In the genomic region with DNA sequence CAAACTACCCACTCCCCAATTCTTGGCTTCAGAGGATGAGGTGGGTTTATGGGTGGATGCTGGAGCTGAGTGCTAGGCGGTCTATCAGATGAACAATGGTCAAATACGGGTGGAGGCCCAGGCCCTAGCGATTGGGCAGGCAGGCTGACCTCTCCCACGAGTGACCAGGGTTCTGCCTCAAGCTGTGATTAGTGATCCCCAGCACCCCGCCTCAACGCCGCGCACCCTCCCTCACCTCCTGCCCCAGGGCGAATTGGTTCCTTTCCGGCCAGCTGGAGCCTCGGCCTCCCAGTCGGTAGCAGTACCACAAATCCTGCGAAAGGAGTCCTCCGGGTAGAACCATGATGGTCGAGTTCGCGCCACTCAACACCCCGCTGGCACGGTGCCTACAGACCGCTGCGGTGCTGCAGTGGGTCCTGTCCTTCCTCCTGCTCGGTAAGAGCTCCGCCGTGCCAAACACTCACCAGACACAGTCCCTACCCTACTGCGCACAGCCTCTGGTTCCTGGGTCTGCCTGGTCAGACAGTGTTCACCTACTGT, we compare ENCODE assay signal across 9 mouse cellular contexts. TPM values are rescaled to one million over a fixed set of nuclear protein-coding genes. Genes with fewer than 3 reads are reported as not detected.
DNase-seq lines count a peak whose midpoint lies in the region; ATAC-seq and TF ChIP-seq lines count a peak whose summit lies in the region.
"Had no signal": no experiment of that assay in that cellular context is flagged by ENCODE, and none has a peak within 500 bp of the region (broad histone marks: within the 10 kb centered on the region; RNA-seq: fewer than 3 reads in every experiment).

A gene (minus strand): TSS at position 538 of the 540 bp plus-strand sequence.

- no peak within 1 kb of the TSS for H3K9ac ChIP-seq in heart, embryonic 11.5 days (ENCODE audit: low read depth, low read length)
- peak within 1 kb of the TSS; percentile 65 for H3K9ac ChIP-seq in embryonic facial prominence, embryonic 13.5 days
- 0 out of 2 replicates have a peak within 1 kb of the TSS, but pooled peaks have one; percentile 25 for H3K9ac ChIP-seq in intestine, embryonic 14.5 days (ENCODE audit: low read length)
- no peak within 1 kb of the TSS for H3K9ac ChIP-seq in liver, embryonic 12.5 days
- H3K9ac ChIP-seq in neural tube, embryonic 12.5 days = peak within 1 kb of the TSS; percentile 53; the same call in 1 of the 2 replicates

- peak within 1 kb of the TSS; percentile 38 for H3K4me3 ChIP-seq in heart, embryonic 11.5 days (ENCODE audit: low read depth, low read length)
- peak within 1 kb of the TSS; percentile 44 for H3K4me3 ChIP-seq in embryonic facial prominence, embryonic 13.5 days
- H3K4me3 ChIP-seq in intestine, embryonic 14.5 days (ENCODE audit: low read depth, low read length) = peak within 1 kb of the TSS; percentile 20; the same call in 1 of the 2 replicates
- H3K4me3 ChIP-seq in liver, embryonic 12.5 days = no peak within 1 kb of the TSS
- H3K4me3 ChIP-seq in neural tube, embryonic 12.5 days = peak within 1 kb of the TSS; percentile 25
- no peak within 1 kb of the TSS for H3K4me3 ChIP-seq in thymus, adult 2 months (ENCODE audit: control insufficient read depth, insufficient read depth, low read length)

- H3K4me1 ChIP-seq in heart, embryonic 11.5 days (ENCODE audit: control insufficient read depth, insufficient read depth, low read length) = no peaks in the 10 kb centered on the region
- peaks cover 6% of the 10 kb centered on the region; the same call in 1 of the 2 replicates for H3K4me1 ChIP-seq in embryonic facial prominence, embryonic 13.5 days
- H3K4me1 ChIP-seq in intestine, embryonic 14.5 days (replicated peaks; ENCODE audit: control insufficient read depth, insufficient read depth, low read length) = 0 out of 2 replicates have a peak, but pooled peaks cover 3% of the 10 kb centered on the region
- H3K4me1 ChIP-seq in liver, embryonic 12.5 days = no peaks in the 10 kb centered on the region
- no peaks in the 10 kb centered on the region for H3K4me1 ChIP-seq in neural tube, embryonic 12.5 days
- H3K4me1 ChIP-seq in thymus, adult 2 months (replicated peaks; ENCODE audit: control insufficient read depth, insufficient read depth, low read length) = no peaks in the 10 kb centered on the region

- H3K36me3 ChIP-seq in heart, embryonic 11.5 days (ENCODE audit: control insufficient read depth, insufficient read depth, low read length) = no peaks in the 10 kb centered on the region
- no peaks in the 10 kb centered on the region for H3K36me3 ChIP-seq in embryonic facial prominence, embryonic 13.5 days
- no peaks in the 10 kb centered on the region for H3K36me3 ChIP-seq in intestine, embryonic 14.5 days (ENCODE audit: control insufficient read depth, insufficient read depth, low read length)
- H3K36me3 ChIP-seq in liver, embryonic 12.5 days = no peaks in the 10 kb centered on the region
- H3K36me3 ChIP-seq in neural tube, embryonic 12.5 days = no peaks in the 10 kb centered on the region
- H3K36me3 ChIP-seq in thymus, adult 2 months (ENCODE audit: control insufficient read depth, insufficient read depth, low read length) = no peaks in the 10 kb centered on the region
- H3K36me3 ChIP-seq: G1E had no signal

- peaks cover 8% of the 10 kb centered on the region for H3K27me3 ChIP-seq in heart, embryonic 11.5 days (ENCODE audit: control insufficient read depth, insufficient read depth, low read length)
- H3K27me3 ChIP-seq in embryonic facial prominence, embryonic 13.5 days = peaks cover 4% of the 10 kb centered on the region; the same call in 1 of the 2 replicates
- peaks cover 8% of the 10 kb centered on the region; the same call in 1 of the 2 replicates for H3K27me3 ChIP-seq in intestine, embryonic 14.5 days (replicated peaks; ENCODE audit: control insufficient read depth, insufficient read depth, low read length)
- H3K27me3 ChIP-seq in liver, embryonic 12.5 days (replicated peaks) = peaks cover 45% of the 10 kb centered on the region
- H3K27me3 ChIP-seq in neural tube, embryonic 12.5 days (replicated peaks) = no peaks in the 10 kb centered on the region; the same call in 1 of the 2 replicates
- peaks cover 3% of the 10 kb centered on the region; the same call in 1 of the 2 replicates for H3K27me3 ChIP-seq in thymus, adult 2 months (ENCODE audit: control insufficient read depth, insufficient read depth, low read length)

- peak within 1 kb of the TSS; percentile 68 for H3K4me2 ChIP-seq in heart, embryonic 11.5 days
- peak within 1 kb of the TSS; percentile 68 for H3K4me2 ChIP-seq in embryonic facial prominence, embryonic 13.5 days
- H3K4me2 ChIP-seq in intestine, embryonic 14.5 days (ENCODE audit: low read length) = peak within 1 kb of the TSS; percentile 52
- peak within 1 kb of the TSS; percentile 33 for H3K4me2 ChIP-seq in liver, embryonic 12.5 days
- peak within 1 kb of the TSS; percentile 64 for H3K4me2 ChIP-seq in neural tube, embryonic 12.5 days (replicated peaks)

- ATAC-seq in heart, embryonic 11.5 days (replicated peaks; ENCODE audit: insufficient number of reproducible peaks, low FRiP score, low TSS enrichment) = peak; percentile 42; the same call in 1 of the 2 replicates
- ATAC-seq in embryonic facial prominence, embryonic 13.5 days (ENCODE audit: insufficient number of reproducible peaks, insufficient read depth, low FRiP score, low TSS enrichment, low read depth) = no peak
- no peak for ATAC-seq in intestine, embryonic 14.5 days (replicated peaks; ENCODE audit: low FRiP score, low TSS enrichment, low read depth)
- no peak for ATAC-seq in liver, embryonic 12.5 days
- ATAC-seq in neural tube, embryonic 12.5 days (ENCODE audit: low FRiP score, low read depth) = peak; percentile 53
- no peak for ATAC-seq in erythroblast, adult 5-6 weeks (replicated peaks; ENCODE audit: low FRiP score, poor library complexity, severe bottlenecking)

- H3K9me3 ChIP-seq in heart, embryonic 11.5 days (replicated peaks; ENCODE audit: control insufficient read depth, low read length) = no peaks in the 10 kb centered on the region
- no peaks in the 10 kb centered on the region for H3K9me3 ChIP-seq in embryonic facial prominence, embryonic 13.5 days
- no peaks in the 10 kb centered on the region for H3K9me3 ChIP-seq in intestine, embryonic 14.5 days (ENCODE audit: control insufficient read depth, low read length)
- H3K9me3 ChIP-seq in liver, embryonic 12.5 days (replicated peaks) = no peaks in the 10 kb centered on the region
- no peaks in the 10 kb centered on the region for H3K9me3 ChIP-seq in neural tube, embryonic 12.5 days
- H3K9me3 ChIP-seq: G1E had no signal

- no peak for DNase-seq in heart, postnatal 25 days (ENCODE audit: low spot score)
- peak; percentile 71 for DNase-seq in intestine, embryonic 14.5 days (ENCODE audit: low spot score)
- no peak for DNase-seq in thymus, adult 2 months

- 3% methylated on average over 25 of the region's 25 CpGs for WGBS in heart, embryonic 11.5 days (ENCODE audit: insufficient replicate concordance)
- WGBS in embryonic facial prominence, embryonic 13.5 days = 6% methylated on average over 25 of the region's 25 CpGs
- WGBS in intestine, embryonic 14.5 days = 4% methylated on average over 25 of the region's 25 CpGs
- WGBS in liver, embryonic 12.5 days (ENCODE audit: insufficient replicate concordance) = 8% methylated on average over 25 of the region's 25 CpGs
- WGBS in neural tube, embryonic 12.5 days = 5% methylated on average over 25 of the region's 25 CpGs
- 8% methylated on average over 25 of the region's 25 CpGs for WGBS in thymus, adult 2 months

- TF ChIP-seq POLR2A in thymus, adult 2 months (IDR thresholded peaks at IDR 0.05; ENCODE audit: control insufficient read depth, extremely low read depth, insufficient read depth, low read length, poor library complexity) = no peak

- H3K27ac ChIP-seq in heart, embryonic 11.5 days (ENCODE audit: low read depth, low read length) = no peak within 1 kb of the TSS
- no peak within 1 kb of the TSS for H3K27ac ChIP-seq in embryonic facial prominence, embryonic 13.5 days
- no peak within 1 kb of the TSS for H3K27ac ChIP-seq in intestine, embryonic 14.5 days (ENCODE audit: low read depth)
- no peak within 1 kb of the TSS for H3K27ac ChIP-seq in liver, embryonic 12.5 days
- no peak within 1 kb of the TSS for H3K27ac ChIP-seq in neural tube, embryonic 12.5 days
- no peak within 1 kb of the TSS for H3K27ac ChIP-seq in thymus, adult 2 months (ENCODE audit: control insufficient read depth, insufficient read depth, low read length)

- intact Hi-C loops in heart, postnatal 25 days (cut with DNase I) = no loop called here

- TF ChIP-seq CTCF in thymus, adult 2 months (IDR thresholded peaks at IDR 0.05; ENCODE audit: borderline replicate concordance, control insufficient read depth, extremely low read depth, insufficient read depth, low read length, poor library complexity) = no peak

RNA-seq across cellular contexts. Expression of the gene that starts here (rescaled TPM):
- 0.09 TPM in 1 of 2 replicates, not detected in the other for polyA plus RNA-seq in heart, embryonic 11.5 days (2014; fragmentation: Nextera tagmentation; extraction: Ambion mirVana)
- total RNA-seq in heart, postnatal 25 days (2021) = under 1 TPM in 1 of 2 experiments, not detected in 1; 0.08 TPM
- polyA plus RNA-seq in embryonic facial prominence, embryonic 13.5 days (2015; fragmentation: Nextera tagmentation; extraction: Ambion mirVana) = 0.84 and 1.3 TPM in 2 replicates
- 0.16 TPM in 1 of 2 replicates, not detected in the other for polyA plus RNA-seq in intestine, embryonic 14.5 days (2014; fragmentation: Nextera tagmentation; extraction: Ambion mirVana)
- polyA plus RNA-seq in liver, embryonic 12.5 days (2016; fragmentation: Nextera tagmentation; extraction: Ambion mirVana) = not detected in 2 replicates
- polyA plus RNA-seq in neural tube, embryonic 12.5 days (2016; fragmentation: Nextera tagmentation; extraction: Ambion mirVana) = 0.42 and 0.65 TPM in 2 replicates
- not detected in 2 replicates for total RNA-seq in erythroblast, adult 5-6 weeks (2015; ENCODE audit: low replicate concordance)
- total RNA-seq in erythroblast, adult 5-6 weeks (2017; ENCODE audit: low replicate concordance) = not detected in 2 replicates
- polyA plus RNA-seq in thymus, adult 2 months (2012; rRNA removed) = not detected in 2 replicates
- polyA plus RNA-seq: G1E had no signal

Comparison
In these comparisons a context has a peak if more than half of its experiments do, and no peak if none do; other contexts are left out.
1. Peak in ATAC-seq, H3K4me3 ChIP-seq and H3K4me2 ChIP-seq in heart, embryonic 11.5 days; RNA of the gene not detected or under 1 TPM.
2. Peak in DNase-seq, H3K4me3 ChIP-seq, H3K9ac ChIP-seq and H3K4me2 ChIP-seq in intestine, embryonic 14.5 days; RNA of the gene not detected or under 1 TPM.
3. Peak in ATAC-seq, H3K4me3 ChIP-seq, H3K9ac ChIP-seq and H3K4me2 ChIP-seq in neural tube, embryonic 12.5 days; RNA of the gene not detected or under 1 TPM.